Mouse (Mus musculus) lung, postnatal 36 days (tissue): ENCODE measurements around the gene Gdf7.

Experiments
- DNase-seq: peaks from one replicate; pipeline ENCODE4 v3.0.0; 2022; ENCODE audit warnings: mixed read lengths

Gene Gdf7

GRCm38 (mm10) chr12:8326825-8327674 is 25.3 kb upstream of the Gdf7 start:
- DNase-seq, result peak; percentile 97

- DNase-seq, result no peak
Observed at GRCm38 (mm10) chr12:8325943-8326522, 24.3 kb upstream of the Gdf7 start.

GRCm38 (mm10) chr12:8325245-8325942 is 23.6 kb upstream of the Gdf7 start:
- no peak for DNase-seq

GRCm38 (mm10) chr12:8324086-8324485 is 22.3 kb upstream of the Gdf7 start:
- no peak for DNase-seq

GRCm38 (mm10) chr12:8321506-8321905 is 19.8 kb upstream of the Gdf7 start:
- no peak for DNase-seq

- DNase-seq, result peak; percentile 89
Observed at GRCm38 (mm10) chr12:8320084-8320713, 18.4 kb upstream of the Gdf7 start.

- DNase-seq, result no peak
Observed at GRCm38 (mm10) chr12:8316541-8316940, 14.8 kb upstream of the Gdf7 start.

GRCm38 (mm10) chr12:8313773-8314172 is 12.0 kb upstream of the Gdf7 start:
- no peak for DNase-seq

- peak; percentile 92 for DNase-seq
Observed at GRCm38 (mm10) chr12:8313270-8313771, 11.6 kb upstream of the Gdf7 start, which contains the start of gene Hs1bp3. TSS of gene Hs1bp3 (plus strand) at chr12:8313432.

GRCm38 (mm10) chr12:8312266-8312665 is 10.5 kb upstream of the Gdf7 start:
- no peak for DNase-seq

GRCm38 (mm10) chr12:8310992-8311391 is 9.2 kb upstream of the Gdf7 start:
- DNase-seq, result no peak

- DNase-seq, result no peak
Observed at GRCm38 (mm10) chr12:8306910-8307309, 5.2 kb upstream of the Gdf7 start.

GRCm38 (mm10) chr12:8306432-8306831 is 4.7 kb upstream of the Gdf7 start:
- peak; percentile 70 for DNase-seq

- no peak for DNase-seq
Observed at GRCm38 (mm10) chr12:8305258-8305657, 3.5 kb upstream of the Gdf7 start.

- DNase-seq, result no peak
Observed at GRCm38 (mm10) chr12:8301011-8301814, 541 bp downstream of the Gdf7 start.

GRCm38 (mm10) chr12:8300521-8300920 is 1.2 kb downstream of the Gdf7 start:
- no peak for DNase-seq

GRCm38 (mm10) chr12:8300111-8300480 is 1.7 kb downstream of the Gdf7 start:
- no peak for DNase-seq

- no peak for DNase-seq
Observed at GRCm38 (mm10) chr12:8299143-8300110, 2.3 kb downstream of the Gdf7 start.

- DNase-seq, result no peak
Observed at GRCm38 (mm10) chr12:8298361-8299142, 3.2 kb downstream of the Gdf7 start.

- DNase-seq, result no peak
Observed at GRCm38 (mm10) chr12:8297586-8298214, 4.1 kb downstream of the Gdf7 start.
